Comparison of ENCODE assay signal across 12 mouse cellular contexts in genomic region chr1:137751446-137751961, GRCm38 (mm10).
DNase-seq lines count a peak whose midpoint lies in the region; ATAC-seq and TF ChIP-seq lines count a peak whose summit lies in the region.
"Had no signal": no experiment of that assay in that cellular context is flagged by ENCODE, and none has a peak within 500 bp of the region (broad histone marks: within the 10 kb centered on the region; RNA-seq: fewer than 3 reads in every experiment).

No protein-coding gene starts in this region.

- no peak for TF ChIP-seq CTCF in layer of hippocampus, adult 2 months (conservative IDR thresholded peaks at IDR 0.05)
- TF ChIP-seq CTCF in midbrain, postnatal 0 days (IDR thresholded peaks at IDR 0.05), result no peak

- ATAC-seq in lung, embryonic 15.5 days (ENCODE audit: borderline replicate concordance, extremely low read depth, low FRiP score, low TSS enrichment), result peak; percentile 78; the same call in 1 of the 2 replicates
- no peak for ATAC-seq in midbrain, postnatal 0 days (ENCODE audit: low FRiP score)

- no peak overlapping the region for H3K4me3 ChIP-seq in layer of hippocampus, adult 2 months
- H3K4me3 ChIP-seq in brown adipose tissue, adult 24 weeks (ENCODE audit: insufficient read depth, low read depth, low read length), result peak overlapping the region; percentile 33
- no peak overlapping the region for H3K4me3 ChIP-seq in lung, embryonic 15.5 days
- H3K4me3 ChIP-seq in midbrain, postnatal 0 days (ENCODE audit: low read depth, low read length), result no peak overlapping the region
- no peak overlapping the region for H3K4me3 ChIP-seq in hindbrain, embryonic 10.5 days
- H3K4me3 ChIP-seq: erythroblast, embryonic 14.5 days; heart, embryonic 13.5 days; limb, embryonic 13.5 days had no signal

- H3K36me3 ChIP-seq in lung, embryonic 15.5 days, result no peaks in the 10 kb centered on the region
- no peaks in the 10 kb centered on the region for H3K36me3 ChIP-seq in midbrain, postnatal 0 days (ENCODE audit: insufficient read depth, low read length)
- no peaks in the 10 kb centered on the region for H3K36me3 ChIP-seq in hindbrain, embryonic 10.5 days
- H3K36me3 ChIP-seq: heart, embryonic 13.5 days; limb, embryonic 13.5 days had no signal

- H3K4me1 ChIP-seq in brown adipose tissue, adult 24 weeks (ENCODE audit: control insufficient read depth, insufficient read depth, insufficient read length, low read length), result no peaks in the 10 kb centered on the region; the same call in 1 of the 2 replicates
- H3K4me1 ChIP-seq in lung, embryonic 15.5 days, result peaks cover 5% of the 10 kb centered on the region
- no peaks in the 10 kb centered on the region for H3K4me1 ChIP-seq in midbrain, postnatal 0 days (ENCODE audit: insufficient read depth, low read length)
- 0 out of 2 replicates have a peak, but pooled peaks cover 3% of the 10 kb centered on the region for H3K4me1 ChIP-seq in hindbrain, embryonic 10.5 days (replicated peaks)
- H3K4me1 ChIP-seq: limb, embryonic 13.5 days had no signal

- H3K4me2 ChIP-seq in lung, embryonic 15.5 days, result no peak overlapping the region
- no peak overlapping the region for H3K4me2 ChIP-seq in midbrain, postnatal 0 days (ENCODE audit: low read depth, low read length, poor library complexity, severe bottlenecking)
- H3K4me2 ChIP-seq: heart, embryonic 13.5 days; limb, embryonic 13.5 days had no signal

- H3K9me3 ChIP-seq in lung, embryonic 15.5 days, result no peaks in the 10 kb centered on the region
- no peaks in the 10 kb centered on the region for H3K9me3 ChIP-seq in midbrain, postnatal 0 days (ENCODE audit: low read length)
- no peaks in the 10 kb centered on the region for H3K9me3 ChIP-seq in hindbrain, embryonic 10.5 days
- H3K9me3 ChIP-seq: heart, embryonic 13.5 days; limb, embryonic 13.5 days had no signal

- WGBS in lung, embryonic 15.5 days, result 44% methylated on average over 7 of the region's 7 CpGs
- 80% methylated on average over 7 of the region's 7 CpGs for WGBS in midbrain, postnatal 0 days
- 76% methylated on average over 7 of the region's 7 CpGs for WGBS in hindbrain, embryonic 10.5 days

- H3K27me3 ChIP-seq in lung, embryonic 15.5 days, result no peaks in the 10 kb centered on the region
- H3K27me3 ChIP-seq in midbrain, postnatal 0 days (ENCODE audit: insufficient read depth, low read length), result no peaks in the 10 kb centered on the region
- H3K27me3 ChIP-seq in hindbrain, embryonic 10.5 days (ENCODE audit: insufficient read depth, poor library complexity, severe bottlenecking), result no peaks in the 10 kb centered on the region
- H3K27me3 ChIP-seq: heart, embryonic 13.5 days; limb, embryonic 13.5 days had no signal

- peak overlapping the region; percentile 18; the same call in 1 of the 2 replicates for H3K27ac ChIP-seq in layer of hippocampus, adult 2 months
- H3K27ac ChIP-seq in brown adipose tissue, adult 24 weeks (replicated peaks; ENCODE audit: low read depth, low read length), result 0 out of 2 replicates have a peak overlapping the region, but pooled peaks have one; percentile 6
- H3K27ac ChIP-seq in lung, embryonic 15.5 days, result no peak overlapping the region; the same call in 1 of the 2 replicates
- H3K27ac ChIP-seq in midbrain, postnatal 0 days (ENCODE audit: low read depth, low read length), result no peak overlapping the region
- no peak overlapping the region for H3K27ac ChIP-seq in hindbrain, embryonic 10.5 days
- H3K27ac ChIP-seq: heart, embryonic 13.5 days; limb, embryonic 13.5 days had no signal

- peak in 1 of 2 experiments; percentile 2 for DNase-seq in layer of hippocampus, adult 2 months (ENCODE audit: low spot score in 2 of 2)
- DNase-seq in layer of hippocampus, postnatal 10 days (ENCODE audit: low spot score in 2 of 2), result no peak
- peak; percentile 72 for DNase-seq in retina, postnatal 1 day
- no peak for DNase-seq in midbrain, postnatal 0 days (ENCODE audit: low spot score)
- DNase-seq in hindbrain, embryonic 10.5 days (ENCODE audit: low spot score), result no peak
- DNase-seq: cerebellum, adult 11 months; kidney, adult 2 months had no signal

- no peak overlapping the region for H3K9ac ChIP-seq in lung, embryonic 15.5 days
- H3K9ac ChIP-seq in midbrain, postnatal 0 days (replicated peaks; ENCODE audit: low read length, poor library complexity, severe bottlenecking), result no peak overlapping the region
- H3K9ac ChIP-seq: heart, embryonic 13.5 days; limb, embryonic 13.5 days had no signal

Comparison
In these comparisons a context has a peak if more than half of its experiments do, and no peak if none do; other contexts are left out.
1. H3K27ac ChIP-seq: peak in layer of hippocampus, adult 2 months (single experiment) and brown adipose tissue, adult 24 weeks (single experiment); none in lung, embryonic 15.5 days (single experiment), midbrain, postnatal 0 days (single experiment) and hindbrain, embryonic 10.5 days (single experiment).